Mouse (Mus musculus) layer of hippocampus, adult 11-12 months (tissue): ENCODE results near the gene Ttc8.

ENCODE experiments used
- DNase-seq: peaks from one replicate; pipeline ENCODE4 v3.0.0; 2022; ENCODE audit warnings: low spot score

The Ttc8 gene

DNA sequence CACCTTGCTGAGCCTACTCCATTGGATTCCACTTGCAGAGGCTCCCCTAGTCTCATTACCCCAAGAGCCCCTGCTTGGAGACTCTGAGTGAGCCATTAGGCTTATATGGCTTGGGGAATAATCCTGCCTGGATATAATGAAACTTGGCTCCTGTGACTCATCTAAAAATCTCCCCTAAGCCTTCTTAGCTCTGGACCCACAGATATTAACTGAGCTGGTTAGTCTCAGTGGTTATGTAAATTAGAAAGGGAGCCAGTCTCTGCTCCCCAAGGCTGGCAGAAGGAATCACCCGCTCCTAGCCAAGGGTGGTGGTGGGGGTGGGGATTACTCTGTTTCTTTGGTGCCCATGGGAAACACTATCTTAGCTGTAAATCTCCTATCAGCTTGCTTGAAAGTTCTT, 109.6 kb downstream of the Ttc8 start:
- DNase-seq = no peak
